Mouse (Mus musculus): ENCODE results near the gene Ctrb1. TPM values are rescaled to one million over a fixed set of nuclear protein-coding genes. Genes with fewer than 3 reads are reported as not detected.

The Ctrb1 gene
- 1,000 to 10,000 TPM in 1 of 2 experiments, 1 to 10 TPM in 1; 1.1 to 5,957 TPM for total RNA-seq (2021)
- long read RNA-seq, experiment 1, partial matches to known transcripts = 1 of 1 reads
- long read RNA-seq, experiment 1, other reads (novel, unspliced or antisense) = 0 of 1 reads
- long read RNA-seq, experiment 2, transcript Ctrb1-201 (7 exons, 878 nt) = major isoform, 326 of 595 reads
- long read RNA-seq, experiment 2, partial matches to known transcripts = 268 of 595 reads
- long read RNA-seq, experiment 2, other reads (novel, unspliced or antisense) = 1 of 595 reads

DNA sequence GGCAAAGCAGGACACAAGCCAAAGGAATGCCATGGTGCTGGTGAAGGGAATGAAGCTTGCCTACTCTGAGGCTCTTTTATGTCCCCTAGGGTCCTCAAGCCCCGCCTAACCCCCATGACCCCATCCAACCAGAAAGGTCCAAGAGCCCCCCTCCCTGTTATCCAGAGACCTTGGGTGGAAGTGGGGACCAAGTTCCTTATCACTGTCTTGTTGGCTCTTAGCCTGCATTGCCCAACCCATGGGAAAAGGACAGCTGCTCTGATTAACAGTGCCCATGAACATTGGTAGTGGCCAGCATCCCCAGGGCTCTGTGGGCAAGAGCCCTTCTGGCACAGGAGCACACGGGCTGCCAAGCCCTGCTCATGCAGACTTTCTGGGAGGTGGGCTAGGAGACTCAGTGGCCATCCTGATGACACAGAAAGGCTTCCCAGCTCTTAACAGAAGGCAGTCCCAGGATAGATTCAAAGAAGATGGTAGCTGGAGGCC is at the start of gene Ctrb1:
TSS of gene Ctrb1 (minus strand) at position 51 of the 486 bp plus-strand sequence.
- no peak for DNase-seq (ENCODE audit: low spot score in 2 of 2)

GRCm38 (mm10) chr8:111740301-111740711 is 49.5 kb upstream of the Ctrb1 start:
- no peak for DNase-seq (ENCODE audit: low spot score in 2 of 2)

DNA sequence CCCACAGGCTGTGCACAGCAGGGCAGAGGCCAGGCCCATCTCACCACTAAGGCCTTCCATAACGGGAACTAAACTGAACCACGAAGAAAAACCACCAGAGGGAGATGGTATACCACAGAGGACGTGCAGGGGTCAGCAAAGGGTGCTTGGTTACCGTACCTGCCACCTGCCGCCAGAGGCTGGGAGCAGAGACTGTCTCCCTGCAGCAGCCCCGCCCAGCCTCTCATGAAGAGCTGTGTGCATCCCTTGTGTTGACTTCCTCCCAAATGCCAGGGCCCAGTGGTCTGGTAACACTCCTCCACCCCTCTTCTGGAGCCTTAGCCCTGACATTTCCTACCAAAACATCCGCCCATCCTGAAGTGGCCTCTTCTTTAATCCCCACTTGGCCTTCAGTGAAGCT is 48.8 kb upstream of the Ctrb1 start:
- DNase-seq (ENCODE audit: low spot score in 2 of 2) = no peak

DNA sequence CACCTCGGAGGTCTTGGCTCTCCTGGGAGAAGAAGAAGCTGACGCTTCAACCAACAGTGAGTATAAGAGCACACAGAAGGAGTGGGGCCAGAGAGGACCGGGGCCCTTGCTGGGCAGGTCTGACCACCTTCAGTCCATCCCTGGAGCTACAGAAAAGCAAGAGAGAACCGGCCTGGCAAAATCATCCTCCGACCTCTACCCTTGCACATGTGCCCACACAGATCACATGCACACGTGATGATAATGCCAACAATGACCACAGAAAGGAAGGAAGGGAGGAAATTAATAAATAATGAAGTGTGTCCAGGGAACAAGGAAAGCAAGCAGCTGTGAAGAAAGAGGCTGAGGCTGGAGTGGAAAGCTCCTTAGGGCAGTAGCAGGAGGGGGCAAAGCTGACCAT is 48.1 kb upstream of the Ctrb1 start:
- DNase-seq (ENCODE audit: low spot score in 2 of 2) = no peak

GRCm38 (mm10) chr8:111736321-111736720 is 45.5 kb upstream of the Ctrb1 start:
- DNase-seq (ENCODE audit: low spot score in 2 of 2) = no peak

- DNase-seq (ENCODE audit: low spot score in 2 of 2) = no peak
These were observed 45.0 kb upstream of the Ctrb1 start for GRCm38 (mm10) chr8:111735791-111736190.

GRCm38 (mm10) chr8:111735335-111735761 is 44.5 kb upstream of the Ctrb1 start:
- DNase-seq (ENCODE audit: low spot score in 2 of 2) = no peak

DNA sequence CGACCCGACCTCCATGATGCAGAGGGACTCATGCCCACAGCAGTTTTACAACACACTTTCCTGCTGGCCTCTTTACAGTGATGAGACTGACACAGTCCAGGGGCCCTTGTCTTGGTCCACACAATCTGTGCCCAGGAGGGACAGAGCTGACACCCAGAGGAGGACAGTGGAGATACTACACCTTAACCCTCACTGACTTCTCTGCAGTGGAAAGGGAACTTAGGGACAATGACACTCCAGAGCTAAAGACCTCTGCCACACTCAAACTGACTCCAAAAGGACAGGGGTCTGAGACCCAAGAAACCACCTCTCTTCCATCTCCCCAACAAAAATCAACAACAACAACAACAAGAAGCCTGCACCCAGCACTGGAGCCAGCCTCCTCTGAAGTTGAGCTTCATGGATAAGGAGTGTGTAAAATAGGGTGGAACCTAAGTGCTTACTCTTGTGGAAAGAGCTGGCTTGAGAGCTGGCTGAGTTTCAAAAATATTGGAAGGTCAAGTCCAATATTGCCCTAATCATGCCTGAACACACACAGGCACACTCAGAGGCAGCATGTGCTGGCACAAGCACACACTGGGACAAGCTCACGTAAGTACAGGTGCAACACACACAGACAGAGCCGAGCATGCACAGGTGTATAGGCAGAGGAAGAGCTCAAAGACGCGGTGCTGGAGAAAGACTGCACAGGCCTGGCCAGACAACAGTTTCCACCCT is 43.6 kb upstream of the Ctrb1 start:
- DNase-seq (ENCODE audit: low spot score in 2 of 2) = peak in 1 of 2 experiments; percentile 2

- peak in 1 of 2 experiments; percentile 3 for DNase-seq (ENCODE audit: low spot score in 2 of 2)
These were observed 42.9 kb upstream of the Ctrb1 start for GRCm38 (mm10) chr8:111733581-111734243.

DNA sequence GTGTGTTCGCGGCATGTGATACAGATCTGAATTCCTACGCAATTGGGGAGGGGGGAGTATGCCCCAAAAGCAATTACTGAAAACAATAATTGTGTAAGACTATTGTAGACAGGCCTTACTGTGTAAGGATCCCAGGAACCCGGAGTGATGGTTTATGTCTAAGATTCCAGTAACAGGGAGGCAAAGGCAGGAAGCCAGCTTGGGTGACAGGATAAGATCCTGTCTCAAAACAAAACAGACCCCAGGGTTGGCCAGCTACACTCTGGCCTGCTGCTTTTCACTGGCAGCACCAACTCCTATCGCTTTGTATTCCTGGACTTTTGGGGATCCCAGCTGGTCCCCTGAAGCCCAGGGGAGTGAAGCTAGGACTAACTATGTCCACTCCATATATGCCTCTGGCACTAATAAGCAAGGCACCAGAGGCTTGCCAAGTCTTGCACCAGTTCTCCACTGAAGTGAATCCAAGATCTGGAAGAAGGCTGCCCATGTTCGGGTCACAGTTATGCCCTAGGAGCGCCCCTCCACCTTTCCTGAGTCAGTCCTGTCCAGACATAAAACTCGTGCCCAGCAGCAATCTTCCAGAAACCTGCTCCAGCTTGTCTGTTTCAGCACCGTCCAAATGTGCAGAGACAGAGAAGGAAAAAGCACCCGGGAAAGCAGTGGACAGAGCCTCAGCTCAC is 41.7 kb upstream of the Ctrb1 start:
- no peak for DNase-seq (ENCODE audit: low spot score in 2 of 2)

DNA sequence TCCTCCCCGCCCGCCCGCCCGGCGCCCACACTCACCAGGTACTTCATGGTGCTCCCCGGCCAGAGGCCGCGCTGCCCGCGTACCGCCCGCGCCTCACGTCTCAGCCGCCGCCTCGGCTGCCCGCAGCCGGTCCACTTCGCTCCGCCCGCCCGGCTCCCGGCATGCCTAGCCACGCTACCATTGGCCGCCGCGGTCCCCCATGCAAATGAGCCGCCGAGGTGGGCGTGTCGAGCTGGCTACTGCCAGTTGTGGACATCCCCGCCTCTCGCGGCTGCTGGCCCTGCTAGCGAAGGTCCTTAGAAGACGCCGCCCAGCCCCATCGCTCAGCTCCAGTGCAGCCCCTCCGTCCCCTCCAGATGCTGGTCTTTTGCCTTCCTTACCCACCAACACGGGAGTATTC is 41.2 kb upstream of the Ctrb1 start:
- DNase-seq (ENCODE audit: low spot score in 2 of 2) = peak; percentile 96 to 99

GRCm38 (mm10) chr8:111731231-111731977 is 40.6 kb upstream of the Ctrb1 start:
- DNase-seq (ENCODE audit: low spot score in 2 of 2) = no peak

DNA sequence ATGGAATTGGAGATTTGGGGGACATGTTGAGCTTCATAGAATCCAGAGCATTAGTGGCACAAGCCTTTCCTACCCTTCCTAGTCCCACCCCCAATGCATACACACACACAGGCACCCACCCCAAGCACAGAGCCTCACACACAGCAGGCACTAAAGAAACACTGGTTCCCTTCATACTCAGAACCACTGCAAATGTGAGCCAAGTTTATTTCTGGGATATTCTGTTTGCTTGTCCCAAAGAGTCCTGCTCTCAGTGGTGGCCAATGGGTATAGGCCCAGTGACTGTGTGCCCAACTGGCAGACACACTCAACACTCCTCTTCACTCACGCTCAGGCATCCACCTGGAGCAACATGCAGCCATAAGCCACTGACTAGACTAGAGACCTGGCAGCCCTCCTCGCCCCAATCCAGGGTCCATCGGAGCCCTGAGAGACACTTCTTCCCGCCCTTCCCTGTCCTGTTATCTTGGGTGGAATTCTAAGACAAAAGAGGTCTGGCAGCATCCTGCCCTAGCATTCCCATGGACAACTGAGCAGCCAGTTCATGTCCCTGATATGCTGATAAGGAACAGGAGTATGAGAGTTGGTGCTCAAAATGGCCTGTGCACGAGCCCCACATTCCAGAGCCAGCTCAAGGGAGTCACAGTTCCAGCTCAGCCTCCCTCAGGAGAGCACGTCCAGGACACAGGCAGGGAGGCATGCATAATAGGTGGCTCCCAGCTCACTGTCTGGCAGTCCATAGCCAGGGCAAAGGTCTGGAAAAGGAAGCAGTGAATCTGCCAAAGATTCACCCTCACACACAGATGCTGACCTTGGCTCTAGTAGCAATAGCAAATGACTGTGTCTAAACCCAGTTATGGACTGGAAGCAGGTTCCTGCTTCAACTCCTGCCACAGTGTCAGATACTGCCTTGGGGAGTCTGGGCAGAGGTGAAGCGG is 38.7 kb upstream of the Ctrb1 start:
- no peak for DNase-seq (ENCODE audit: low spot score in 2 of 2)

- DNase-seq (ENCODE audit: low spot score in 2 of 2) = no peak
These were observed 37.7 kb upstream of the Ctrb1 start for GRCm38 (mm10) chr8:111728481-111728880.

GRCm38 (mm10) chr8:111727553-111727952 is 36.7 kb upstream of the Ctrb1 start:
- no peak for DNase-seq (ENCODE audit: low spot score in 2 of 2)

DNA sequence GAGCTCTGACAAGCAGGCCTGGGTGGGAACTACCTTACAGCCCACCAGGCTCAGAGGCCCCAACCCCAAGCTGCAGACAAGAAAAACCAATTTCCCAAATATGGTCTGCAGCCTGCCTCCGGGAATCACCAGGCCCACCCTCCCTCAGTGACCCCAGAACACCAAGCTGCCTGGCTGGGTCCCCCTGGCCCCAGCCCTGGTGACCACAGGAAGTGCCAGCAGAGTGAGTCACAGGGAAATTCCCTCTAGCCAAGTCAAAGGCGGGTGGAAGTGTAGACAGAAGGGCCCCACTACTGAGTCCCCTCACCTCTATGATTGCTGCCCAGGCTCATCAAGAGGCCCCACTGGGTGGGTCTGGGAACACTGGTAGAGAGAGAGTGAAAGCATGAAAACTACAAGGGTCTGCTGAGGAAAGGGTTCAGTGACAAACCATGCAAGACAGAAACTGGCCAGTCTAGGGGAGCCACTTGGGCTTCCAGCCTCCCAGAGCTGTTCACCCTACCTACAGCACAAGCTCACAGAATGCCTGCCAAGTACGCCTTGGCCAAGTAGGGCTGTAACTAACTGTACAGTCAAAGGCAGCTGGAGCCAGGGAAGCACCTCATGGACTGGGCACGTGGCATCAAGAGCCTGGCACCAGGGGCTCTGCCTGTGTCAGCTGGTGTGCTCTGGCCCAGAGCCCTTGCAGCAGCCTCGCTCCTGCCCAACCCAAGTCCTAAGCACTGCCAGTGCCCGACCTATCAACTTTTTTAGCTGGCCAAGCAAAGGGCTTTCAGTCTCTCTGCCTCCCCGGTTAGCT is 35.5 kb upstream of the Ctrb1 start:
- no peak for DNase-seq (ENCODE audit: low spot score in 2 of 2)

- DNase-seq (ENCODE audit: low spot score in 2 of 2) = no peak
These were observed 34.5 kb upstream of the Ctrb1 start for GRCm38 (mm10) chr8:111725341-111725740.

DNA sequence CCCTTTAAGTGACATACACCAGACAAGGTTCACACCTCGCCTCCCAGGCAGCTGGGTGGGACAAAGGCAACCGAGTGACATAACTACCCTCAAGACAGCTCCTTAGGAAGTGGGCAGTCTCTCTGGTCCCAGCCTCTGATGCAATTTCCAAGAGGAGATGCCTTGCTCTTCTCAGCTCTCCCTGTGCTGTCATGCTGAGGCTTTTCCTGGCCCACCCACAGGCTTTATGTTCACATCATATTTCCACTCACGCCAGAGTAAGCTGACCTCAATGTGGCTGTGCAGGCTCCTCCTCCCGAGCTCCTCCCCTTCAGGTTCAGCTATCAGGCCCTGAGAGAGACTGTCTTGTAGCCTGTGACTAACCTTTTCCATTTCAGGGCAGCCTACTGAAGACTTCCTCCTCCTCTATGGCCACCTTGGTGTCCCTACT is 29.3 kb upstream of the Ctrb1 start:
- DNase-seq (ENCODE audit: low spot score in 2 of 2) = no peak

DNA sequence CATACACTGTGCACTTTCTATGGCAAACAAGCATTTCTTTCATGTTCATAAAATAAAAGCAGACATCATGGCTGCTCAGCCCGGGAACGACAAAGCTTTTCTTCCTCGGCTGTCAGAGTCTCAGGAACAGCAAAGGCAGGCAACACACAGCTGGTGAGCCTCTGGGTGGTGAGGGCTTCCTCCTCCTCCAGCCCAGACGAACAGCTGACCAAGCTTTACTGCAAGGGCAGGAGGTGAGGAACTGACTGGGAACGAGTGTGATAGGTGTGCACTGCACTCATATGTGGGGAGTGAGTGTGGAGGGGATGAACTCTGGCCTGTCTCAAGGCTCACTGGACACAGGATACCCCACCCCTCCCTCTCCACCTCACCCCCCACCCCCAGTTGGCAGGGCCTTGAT is 28.1 kb upstream of the Ctrb1 start:
- DNase-seq (ENCODE audit: low spot score in 2 of 2) = no peak
